Mouse (Mus musculus) heart, embryonic 11.5 days (tissue): ENCODE data around the gene B3galt5. TPM values are rescaled to one million over a fixed set of nuclear protein-coding genes. Genes with fewer than 3 reads are reported as not detected.

Experiments used
- ATAC-seq: fragments of 200-750 bp; cut with Nextera tagmentation; replicated peaks from 2 replicates; pipeline ENCODE4 v1.8.0; 2017; ENCODE audit warnings: moderate library complexity; ENCODE audit not compliant: insufficient number of reproducible peaks, low FRiP score, low TSS enrichment
- H3K27ac ChIP-seq: fragments of 300-500 bp; sonication (generic); 2 replicates; pipeline ENCODE4 v1.5.1; 2014; ENCODE audit warnings: mild to moderate bottlenecking, low read depth, low read length
- H3K27me3 ChIP-seq: fragments of 300-500 bp; sonication (generic); 2 replicates; pipeline ENCODE4 v1.6.1; 2014; ENCODE audit warnings: mild to moderate bottlenecking, low read length, mixed read lengths; ENCODE audit not compliant: control insufficient read depth, insufficient read depth
- H3K36me3 ChIP-seq: fragments of 300-500 bp; sonication (generic); 2 replicates; pipeline ENCODE4 v1.6.1; 2014; ENCODE audit warnings: mild to moderate bottlenecking, low read length, moderate library complexity, mixed read lengths; ENCODE audit not compliant: control insufficient read depth, insufficient read depth
- H3K4me1 ChIP-seq: fragments of 300-500 bp; sonication (generic); 2 replicates; pipeline ENCODE4 v1.6.1; 2014; ENCODE audit warnings: low read length; ENCODE audit not compliant: control insufficient read depth, insufficient read depth
- H3K4me2 ChIP-seq: fragments of 300-500 bp; sonication (generic); 2 replicates; pipeline ENCODE4 v1.6.1; 2014; ENCODE audit warnings: mild to moderate bottlenecking, moderate library complexity
- H3K4me3 ChIP-seq: fragments of 300-500 bp; sonication (generic); 2 replicates; pipeline ENCODE4 v1.5.1; 2014; ENCODE audit warnings: low read depth, low read length
- H3K9ac ChIP-seq: fragments of 300-500 bp; sonication (generic); 2 replicates; pipeline ENCODE4 v1.6.1; 2014; ENCODE audit warnings: mild to moderate bottlenecking, low read depth, low read length, moderate library complexity
- H3K9me3 ChIP-seq: fragments of 300-500 bp; sonication (generic); replicated peaks from 2 replicates; pipeline ENCODE4 v1.6.1; 2016; ENCODE audit warnings: low read length; ENCODE audit not compliant: control insufficient read depth
- WGBS: fragments of 180-500 bp; shearing (Covaris S2); extraction: QIAGEN DNeasy Blood & Tissue Kit; methylation state at CpG from one replicate; pipeline ENCODE4 v1.1.7; 2014; ENCODE audit not compliant: insufficient replicate concordance; 5-methylcytosine and 5-hydroxymethylcytosine counted together
- polyA plus RNA-seq: library from polyadenylated mRNA; unstranded; fragments of >200 nt; fragmentation: Nextera tagmentation; extraction: Ambion mirVana; gene quantifications from 2 replicates; pipeline ENCODE4 v1.2.1, GENCODE M21; 2014

Gene B3galt5
- polyA plus RNA-seq, 1 experiment from 2014 or later, result 0.03 TPM

- Histone ChIP-seq H3K9me3 (no peaks in the 10 kb centered on the region), H3K4me3 (no peak overlapping the region), H3K9ac (no peak overlapping the region), H3K4me1 (no peaks in the 10 kb centered on the region), H3K27ac (no peak overlapping the region), H3K4me2 (no peak overlapping the region), H3K36me3 (no peaks in the 10 kb centered on the region), H3K27me3 (no peaks in the 10 kb centered on the region)
- WGBS, result 69% methylated on average over 4 of the region's 4 CpGs
- no peak for ATAC-seq
These were observed 106.3 kb downstream of the B3galt5 start for GRCm38 (mm10) chr16:96341945-96342344.

- H3K9me3 ChIP-seq, result no peaks in the 10 kb centered on the region
- peak overlapping the region; percentile 47 for H3K4me2 ChIP-seq
- no peaks in the 10 kb centered on the region for H3K27me3 ChIP-seq
- H3K36me3 ChIP-seq, result no peaks in the 10 kb centered on the region
- H3K4me3 ChIP-seq, result 0 out of 2 replicates have a peak overlapping the region, but pooled peaks have one; percentile 12
- WGBS, result 6% methylated on average over 10 of the region's 10 CpGs
- no peaks in the 10 kb centered on the region; the same call in 1 of the 2 replicates for H3K4me1 ChIP-seq
- H3K27ac ChIP-seq, result no peak overlapping the region
- H3K9ac ChIP-seq, result no peak overlapping the region
- ATAC-seq, result no peak
These were observed 109.5 kb downstream of the B3galt5 start for GRCm38 (mm10) chr16:96345117-96345516.

GRCm38 (mm10) chr16:96348070-96348469, 112.5 kb downstream of the B3galt5 start:
- Histone ChIP-seq H3K4me1 (no peaks in the 10 kb centered on the region; the same call in 1 of the 2 replicates), H3K4me3 (no peak overlapping the region), H3K9ac (no peak overlapping the region), H3K27ac (no peak overlapping the region), H3K4me2 (no peak overlapping the region), H3K9me3 (no peaks in the 10 kb centered on the region), H3K27me3 (no peaks in the 10 kb centered on the region), H3K36me3 (no peaks in the 10 kb centered on the region)
- WGBS, result 59% methylated on average over 11 of the region's 11 CpGs
- ATAC-seq, result no peak

- Histone ChIP-seq H3K9ac (no peak overlapping the region), H3K36me3 (no peaks in the 10 kb centered on the region), H3K4me2 (no peak overlapping the region), H3K27me3 (no peaks in the 10 kb centered on the region), H3K4me3 (no peak overlapping the region), H3K4me1 (no peaks in the 10 kb centered on the region; the same call in 1 of the 2 replicates), H3K9me3 (no peaks in the 10 kb centered on the region), H3K27ac (no peak overlapping the region)
- WGBS, result 70% methylated on average over 5 of the region's 5 CpGs
- no peak for ATAC-seq
These were observed 113.2 kb downstream of the B3galt5 start for GRCm38 (mm10) chr16:96348766-96349165.

- Histone ChIP-seq H3K4me2 (no peak overlapping the region), H3K27me3 (no peaks in the 10 kb centered on the region), H3K9me3 (no peaks in the 10 kb centered on the region), H3K27ac (no peak overlapping the region), H3K4me1 (no peaks in the 10 kb centered on the region; the same call in 1 of the 2 replicates), H3K9ac (no peak overlapping the region), H3K36me3 (no peaks in the 10 kb centered on the region), H3K4me3 (no peak overlapping the region)
- no peak for ATAC-seq
- WGBS, result 78% methylated on average over 2 of the region's 2 CpGs
These were observed 115.9 kb downstream of the B3galt5 start for GRCm38 (mm10) chr16:96351520-96351919.

- no peaks in the 10 kb centered on the region for H3K27me3 ChIP-seq
- no peaks in the 10 kb centered on the region for H3K9me3 ChIP-seq
- no peak overlapping the region for H3K4me3 ChIP-seq
- no peak overlapping the region for H3K27ac ChIP-seq
- H3K36me3 ChIP-seq, result no peaks in the 10 kb centered on the region
- ATAC-seq, result no peak
- WGBS, result 73% methylated on average over 6 of the region's 6 CpGs
- H3K9ac ChIP-seq, result no peak overlapping the region
- H3K4me1 ChIP-seq, result no peaks in the 10 kb centered on the region
- H3K4me2 ChIP-seq, result no peak overlapping the region
These were observed 117.8 kb downstream of the B3galt5 start for GRCm38 (mm10) chr16:96353296-96353896.

- H3K9ac ChIP-seq, result peak overlapping the region; percentile 34; the same call in 1 of the 2 replicates
- no peaks in the 10 kb centered on the region for H3K4me1 ChIP-seq
- ATAC-seq, result no peak
- peak overlapping the region; percentile 35; the same call in 1 of the 2 replicates for H3K4me2 ChIP-seq
- 31% methylated on average over 6 of the region's 6 CpGs for WGBS
- H3K9me3 ChIP-seq, result no peaks in the 10 kb centered on the region
- H3K27me3 ChIP-seq, result no peaks in the 10 kb centered on the region
- H3K36me3 ChIP-seq, result no peaks in the 10 kb centered on the region
- H3K4me3 ChIP-seq, result peak overlapping the region; percentile 12; the same call in 1 of the 2 replicates
- H3K27ac ChIP-seq, result no peak overlapping the region
These were observed 118.4 kb downstream of the B3galt5 start for GRCm38 (mm10) chr16:96353996-96354395.

GRCm38 (mm10) chr16:96357903-96358302, 122.3 kb downstream of the B3galt5 start:
- Histone ChIP-seq H3K36me3 (no peaks in the 10 kb centered on the region), H3K27me3 (0 out of 2 replicates have a peak, but pooled peaks cover 3% of the 10 kb centered on the region), H3K4me2 (peak overlapping the region; percentile 64), H3K9me3 (no peaks in the 10 kb centered on the region), H3K4me1 (peaks cover 4% of the 10 kb centered on the region; the same call in 1 of the 2 replicates), H3K9ac (0 out of 2 replicates have a peak overlapping the region, but pooled peaks have one; percentile 39), H3K27ac (no peak overlapping the region), H3K4me3 (peak overlapping the region; percentile 40)
- ATAC-seq, result peak; percentile 55; the same call in 1 of the 2 replicates
- WGBS, result 9% methylated on average over 10 of the region's 10 CpGs
